Mouse (Mus musculus) midbrain, embryonic 16.5 days (tissue): Measurements from ENCODE around the gene Ssh1. TPM values are rescaled to one million over a fixed set of nuclear protein-coding genes. Genes with fewer than 3 reads are reported as not detected.

Experiments
- ATAC-seq: fragments of 200-750 bp; cut with Nextera tagmentation; 2 replicates; pipeline ENCODE4 v1.8.0; 2017; ENCODE audit warnings: moderate TSS enrichment
- H3K27ac ChIP-seq: fragments of 300-500 bp; sonication (generic); 2 replicates; pipeline ENCODE4 v1.5.1; 2014; ENCODE audit warnings: mild to moderate bottlenecking, low read length, mixed read lengths
- H3K27me3 ChIP-seq: fragments of 300-500 bp; sonication (generic); 2 replicates; pipeline ENCODE4 v1.6.1; 2014; ENCODE audit warnings: low read depth, low read length, mixed read lengths; ENCODE audit not compliant: control insufficient read depth, insufficient read depth
- H3K36me3 ChIP-seq: fragments of 300-500 bp; sonication (generic); 2 replicates; pipeline ENCODE4 v1.6.1; 2014; ENCODE audit warnings: mild to moderate bottlenecking, low read length, moderate library complexity, mixed read lengths; ENCODE audit not compliant: control insufficient read depth, insufficient read depth
- H3K4me1 ChIP-seq: fragments of 300-500 bp; sonication (generic); 2 replicates; pipeline ENCODE4 v1.6.1; 2014; ENCODE audit warnings: mild to moderate bottlenecking, low read length, mixed read lengths; ENCODE audit not compliant: control insufficient read depth, insufficient read depth
- H3K4me2 ChIP-seq: fragments of 300-500 bp; sonication (generic); 2 replicates; pipeline ENCODE4 v1.6.1; 2014; ENCODE audit warnings: mild to moderate bottlenecking, low read length, mixed read lengths
- H3K4me3 ChIP-seq: fragments of 300-500 bp; sonication (generic); 2 replicates; pipeline ENCODE4 v1.5.1; 2014; ENCODE audit warnings: low read depth, mild to moderate bottlenecking, low read length, moderate library complexity, mixed read lengths
- H3K9ac ChIP-seq: fragments of 300-500 bp; sonication (generic); 2 replicates; pipeline ENCODE4 v1.6.1; 2014; ENCODE audit warnings: low read depth, low read length, mixed read lengths
- H3K9me3 ChIP-seq: fragments of 300-500 bp; sonication (generic); replicated peaks from 2 replicates; pipeline ENCODE4 v1.6.1; 2014; ENCODE audit warnings: mild to moderate bottlenecking, low read length, mixed read lengths; ENCODE audit not compliant: control insufficient read depth, poor library complexity, severe bottlenecking
- WGBS: fragments of 180-500 bp; shearing (Covaris S2); extraction: QIAGEN DNeasy Blood & Tissue Kit; methylation state at CpG from one replicate; pipeline ENCODE4 v1.1.7; 2014; 5-methylcytosine and 5-hydroxymethylcytosine counted together
- polyA plus RNA-seq: library from polyadenylated mRNA; unstranded; fragments of >200 nt; fragmentation: Nextera tagmentation; extraction: Ambion mirVana; gene quantifications from 2 replicates; pipeline ENCODE4 v1.2.1, GENCODE M21; 2015

Gene Ssh1
- polyA plus RNA-seq, 1 experiment from 2014 or later, result 9.4 TPM

DNA sequence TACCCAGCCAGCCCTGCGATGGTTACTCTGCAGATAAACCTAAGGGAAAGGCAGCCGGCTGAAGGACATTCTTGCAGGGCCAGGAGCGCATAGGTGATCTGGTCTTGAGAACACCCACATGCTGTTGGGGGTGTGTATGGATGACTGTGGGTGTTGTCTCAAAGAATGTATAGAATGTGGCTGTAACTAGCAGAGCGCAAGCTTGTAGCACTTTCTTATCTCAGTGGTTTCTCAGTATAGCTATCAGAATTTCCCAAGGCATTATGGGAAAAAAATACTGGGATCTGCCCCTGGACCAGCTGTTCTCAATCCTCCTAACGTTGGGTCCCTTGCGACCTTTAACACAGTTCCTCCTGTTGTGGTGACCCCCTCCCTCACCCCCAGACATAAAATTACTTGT lies 59.8 kb downstream of the Ssh1 start:
- no peak for ATAC-seq
- H3K4me3 ChIP-seq, result no peak overlapping the region
- peaks cover 8% of the 10 kb centered on the region; the same call in 1 of the 2 replicates for H3K4me1 ChIP-seq
- no peak overlapping the region for H3K9ac ChIP-seq
- H3K27ac ChIP-seq, result no peak overlapping the region
- H3K9me3 ChIP-seq, result no peaks in the 10 kb centered on the region
- H3K27me3 ChIP-seq, result no peaks in the 10 kb centered on the region
- no peak overlapping the region for H3K4me2 ChIP-seq
- 83% methylated on average over 6 of the region's 6 CpGs for WGBS
- no peaks in the 10 kb centered on the region for H3K36me3 ChIP-seq

GRCm38 (mm10) chr5:113933480-113933879 lies 60.2 kb downstream of the Ssh1 start:
- no peak for ATAC-seq
- no peaks in the 10 kb centered on the region for H3K36me3 ChIP-seq
- WGBS, result 84% methylated on average over 4 of the region's 4 CpGs

GRCm38 (mm10) chr5:113932310-113932709 lies 61.4 kb downstream of the Ssh1 start:
- H3K9ac ChIP-seq, result no peak overlapping the region
- no peak overlapping the region for H3K27ac ChIP-seq
- no peak for ATAC-seq
- H3K4me1 ChIP-seq, result peaks cover 6% of the 10 kb centered on the region; the same call in 1 of the 2 replicates
- no peak overlapping the region for H3K4me3 ChIP-seq
- 86% methylated on average over 3 of the region's 3 CpGs for WGBS
- no peaks in the 10 kb centered on the region for H3K9me3 ChIP-seq
- H3K4me2 ChIP-seq, result no peak overlapping the region
- H3K36me3 ChIP-seq, result no peaks in the 10 kb centered on the region
- H3K27me3 ChIP-seq, result no peaks in the 10 kb centered on the region

More at GRCm38 (mm10) chr5:113933480-113933879, 60.2 kb downstream of the Ssh1 start:
- Histone ChIP-seq H3K9ac (no peak overlapping the region), H3K27ac (no peak overlapping the region), H3K4me2 (no peak overlapping the region), H3K27me3 (no peaks in the 10 kb centered on the region), H3K9me3 (no peaks in the 10 kb centered on the region), H3K4me1 (peaks cover 8% of the 10 kb centered on the region; the same call in 1 of the 2 replicates), H3K4me3 (no peak overlapping the region)

DNA sequence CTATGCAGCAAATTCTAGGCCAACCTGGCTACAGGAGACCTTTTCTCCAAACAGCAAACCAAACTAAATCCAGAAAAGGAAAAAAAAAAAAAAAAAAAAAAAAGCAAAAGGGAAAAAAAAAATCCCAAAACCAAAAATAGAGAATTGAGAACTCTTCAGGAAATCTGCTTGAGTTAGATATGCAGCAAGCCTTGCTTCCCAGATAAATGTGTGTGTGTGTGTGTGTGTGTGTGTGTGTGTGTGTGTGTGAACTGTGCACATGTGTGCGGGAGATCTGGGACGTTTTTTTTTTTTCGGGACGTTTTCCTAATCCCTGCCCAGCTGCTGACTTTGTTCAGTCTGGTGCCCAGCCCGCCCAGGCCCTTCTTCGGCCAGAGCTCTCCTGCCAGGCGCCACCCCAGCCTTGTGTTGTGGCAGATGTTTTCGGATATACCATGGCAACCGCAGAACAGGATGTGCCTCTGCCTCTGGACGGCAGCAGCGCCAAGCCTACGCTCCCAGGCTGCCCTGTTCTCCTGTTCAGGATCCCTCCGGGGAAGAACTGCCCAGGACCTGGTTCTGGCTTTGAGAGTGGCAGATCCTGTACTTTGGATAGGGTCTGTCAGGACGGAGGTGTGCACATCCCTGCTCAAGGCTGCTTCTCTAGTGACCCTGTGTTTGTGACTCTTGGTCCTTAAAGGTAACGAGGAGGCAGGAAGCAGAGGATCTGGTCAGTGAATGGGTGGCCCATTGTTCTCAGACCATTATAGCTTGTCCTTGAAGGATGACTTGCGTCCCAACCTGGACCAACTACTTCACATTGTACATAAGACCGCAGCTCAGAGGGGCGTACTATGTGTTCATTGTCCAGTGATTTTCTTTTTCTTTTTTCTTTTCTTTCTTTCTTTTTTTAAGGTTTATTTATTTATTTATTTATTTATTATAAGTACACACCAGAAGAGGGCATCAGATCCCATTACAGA lies 62.8 kb downstream of the Ssh1 start:
- H3K27me3 ChIP-seq, result no peaks in the 10 kb centered on the region
- no peaks in the 10 kb centered on the region for H3K9me3 ChIP-seq
- H3K27ac ChIP-seq, result no peak overlapping the region; the same call in 1 of the 2 replicates
- H3K4me1 ChIP-seq, result peaks cover 6% of the 10 kb centered on the region; the same call in 1 of the 2 replicates
- no peak overlapping the region for H3K4me3 ChIP-seq
- H3K4me2 ChIP-seq, result peak overlapping the region; percentile 25; the same call in 1 of the 2 replicates
- 20% methylated on average over 18 of the region's 18 CpGs for WGBS
- H3K36me3 ChIP-seq, result no peaks in the 10 kb centered on the region
- peak overlapping the region; percentile 46; the same call in 1 of the 2 replicates for H3K9ac ChIP-seq
- ATAC-seq, result no peak

DNA sequence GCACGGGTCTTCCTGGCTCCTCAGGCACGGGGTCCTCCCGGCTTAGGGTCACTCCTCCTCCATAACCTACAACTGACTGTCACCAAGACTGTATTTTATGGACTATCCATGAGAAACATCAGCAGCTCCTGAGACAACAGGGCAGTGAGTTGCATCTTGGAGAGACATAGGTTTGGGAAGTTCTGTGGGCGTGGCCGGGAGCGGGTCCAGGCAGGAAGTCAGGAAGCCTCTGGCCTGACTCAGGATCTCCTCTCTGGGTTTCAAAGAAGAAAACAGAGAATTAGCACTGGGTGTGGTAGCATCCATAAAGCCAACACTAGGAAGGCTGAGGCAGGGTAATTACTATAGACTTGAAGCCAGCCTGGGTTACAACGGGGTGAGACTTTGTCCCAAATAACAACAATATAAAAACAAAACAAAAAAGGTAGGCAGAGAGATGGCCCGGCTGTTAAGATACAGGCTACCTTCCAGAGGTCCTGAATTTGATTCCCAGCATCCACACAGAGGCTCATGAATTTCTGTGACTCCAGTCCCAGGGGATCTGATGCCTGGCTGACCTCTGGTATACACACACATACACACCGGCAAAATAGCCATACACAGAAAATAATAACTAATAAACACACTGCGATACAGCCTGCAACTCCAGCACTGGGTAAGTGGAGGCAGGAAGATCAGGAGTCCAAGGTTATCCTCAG lies 63.6 kb downstream of the Ssh1 start:
- Histone ChIP-seq H3K4me2 (no peak overlapping the region), H3K4me3 (no peak overlapping the region), H3K27me3 (no peaks in the 10 kb centered on the region), H3K36me3 (no peaks in the 10 kb centered on the region), H3K9ac (no peak overlapping the region), H3K27ac (no peak overlapping the region), H3K4me1 (peaks cover 6% of the 10 kb centered on the region; the same call in 1 of the 2 replicates), H3K9me3 (no peaks in the 10 kb centered on the region)
- WGBS, result 51% methylated on average over 10 of the region's 10 CpGs
- ATAC-seq, result no peak

DNA sequence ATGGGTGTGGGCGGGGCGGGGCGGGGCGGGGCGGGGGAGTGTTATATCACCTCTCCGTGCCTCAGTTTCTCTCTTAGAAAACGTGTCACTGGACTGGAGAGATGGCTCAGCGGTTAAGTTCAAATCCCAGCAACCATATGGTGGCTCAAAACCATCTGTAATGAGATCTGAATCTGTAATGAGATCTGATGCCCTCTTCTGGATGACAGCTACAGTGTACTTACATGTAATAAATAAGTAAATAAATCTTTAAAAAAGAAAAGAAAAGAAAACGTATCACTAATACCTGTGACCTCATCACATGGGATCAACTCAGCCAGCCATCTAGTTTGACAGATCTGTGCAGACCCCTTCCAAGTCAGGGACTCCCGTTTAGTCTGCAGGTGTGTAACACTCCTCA lies 64.2 kb downstream of the Ssh1 start:
- Histone ChIP-seq H3K9me3 (no peaks in the 10 kb centered on the region), H3K36me3 (no peaks in the 10 kb centered on the region), H3K4me3 (no peak overlapping the region), H3K27me3 (no peaks in the 10 kb centered on the region), H3K4me2 (no peak overlapping the region), H3K9ac (no peak overlapping the region), H3K4me1 (peaks cover 6% of the 10 kb centered on the region; the same call in 1 of the 2 replicates), H3K27ac (no peak overlapping the region)
- ATAC-seq, result no peak
- WGBS, result 62% methylated on average over 10 of the region's 10 CpGs

- no peak overlapping the region for H3K4me3 ChIP-seq
- WGBS, result 85% methylated on average over 4 of the region's 4 CpGs
These were observed 69.1 kb downstream of the Ssh1 start for GRCm38 (mm10) chr5:113924608-113925007.

GRCm38 (mm10) chr5:113921310-113922166 lies 72.2 kb downstream of the Ssh1 start:
- Histone ChIP-seq H3K27me3 (no peaks in the 10 kb centered on the region), H3K36me3 (no peaks in the 10 kb centered on the region), H3K4me2 (no peak overlapping the region), H3K9me3 (no peaks in the 10 kb centered on the region), H3K4me3 (no peak overlapping the region), H3K27ac (peak overlapping the region; percentile 73), H3K9ac (0 out of 2 replicates have a peak overlapping the region, but pooled peaks have one; percentile 20), H3K4me1 (peaks cover 5% of the 10 kb centered on the region)
- no peak for ATAC-seq
- WGBS, result 9% methylated on average over 6 of the region's 6 CpGs

More at GRCm38 (mm10) chr5:113924608-113925007, 69.1 kb downstream of the Ssh1 start:
- Histone ChIP-seq H3K27me3 (no peaks in the 10 kb centered on the region), H3K36me3 (no peaks in the 10 kb centered on the region), H3K4me2 (no peak overlapping the region), H3K9me3 (no peaks in the 10 kb centered on the region), H3K4me1 (peaks cover 5% of the 10 kb centered on the region), H3K27ac (no peak overlapping the region), H3K9ac (no peak overlapping the region)
- ATAC-seq, result no peak
